ENCODE assay signal across 30 mouse cellular contexts in the genomic region with DNA sequence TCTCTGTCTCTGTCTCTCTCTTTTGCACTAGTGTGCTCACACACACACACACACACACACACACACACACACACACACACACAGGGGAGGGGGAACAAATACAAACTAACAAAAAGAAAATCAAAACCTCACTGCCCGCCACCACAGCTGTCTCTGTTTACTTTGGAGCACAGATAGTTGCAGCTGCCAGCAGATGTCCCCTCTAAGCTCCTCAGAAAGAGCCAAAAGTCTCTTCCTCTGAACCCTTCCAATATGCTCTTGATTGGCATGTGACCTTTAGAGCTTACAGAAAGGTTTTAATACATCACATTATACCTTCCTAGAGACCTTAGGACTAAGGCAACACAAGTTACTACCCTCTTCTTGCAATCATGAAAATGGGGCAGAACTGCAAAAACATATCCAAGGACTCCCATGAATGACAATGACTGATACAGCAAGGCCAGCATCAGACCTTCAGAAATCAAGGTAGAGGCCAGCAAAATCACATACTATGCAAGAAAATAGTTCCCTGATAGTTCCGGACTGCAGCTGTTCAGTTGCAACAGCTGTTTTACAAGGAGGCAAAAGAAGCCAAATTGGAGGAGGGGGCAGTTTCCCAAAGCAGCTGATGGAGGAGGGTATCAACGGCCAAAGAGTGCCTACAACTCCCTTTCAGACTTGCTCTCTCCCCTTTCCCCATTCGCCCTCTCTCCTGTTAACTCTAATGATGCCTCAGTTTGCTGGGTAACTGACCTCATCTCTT.
A peak's percentile ranks its signal among the peaks of the same experiment; 100 is the strongest.
DNase-seq lines count a peak whose midpoint lies in the region; ATAC-seq lines count a peak whose summit lies in the region.
"Had no signal": no experiment of that assay in that cellular context is flagged by ENCODE, and none has a peak within 500 bp of the region (broad histone marks: within the 10 kb centered on the region; RNA-seq: fewer than 3 reads in every experiment).

No protein-coding gene starts in this region.

- H3K9me3 ChIP-seq in kidney, embryonic 15.5 days (replicated peaks) = no peaks in the 10 kb centered on the region
- no peaks in the 10 kb centered on the region for H3K9me3 ChIP-seq in limb, embryonic 15.5 days
- H3K9me3 ChIP-seq: embryonic facial prominence, embryonic 12.5 days; heart, embryonic 10.5 days; heart, embryonic 15.5 days; intestine, embryonic 15.5 days; limb, embryonic 12.5 days; liver, embryonic 13.5 days; midbrain, embryonic 12.5 days; neural tube, embryonic 15.5 days had no signal

- 54% methylated on average over 4 of the region's 4 CpGs for WGBS in kidney, embryonic 15.5 days
- 62% methylated on average over 4 of the region's 4 CpGs for WGBS in limb, embryonic 15.5 days

- H3K9ac ChIP-seq in kidney, embryonic 15.5 days = no peak overlapping the region
- no peak overlapping the region for H3K9ac ChIP-seq in limb, embryonic 15.5 days
- H3K9ac ChIP-seq: embryonic facial prominence, embryonic 12.5 days; heart, embryonic 15.5 days; intestine, embryonic 15.5 days; limb, embryonic 12.5 days; liver, embryonic 13.5 days; midbrain, embryonic 12.5 days; neural tube, embryonic 15.5 days had no signal

- no peak overlapping the region for H3K4me2 ChIP-seq in kidney, embryonic 15.5 days
- H3K4me2 ChIP-seq in limb, embryonic 15.5 days = no peak overlapping the region
- H3K4me2 ChIP-seq: embryonic facial prominence, embryonic 12.5 days; heart, embryonic 15.5 days; intestine, embryonic 15.5 days; limb, embryonic 12.5 days; liver, embryonic 13.5 days; midbrain, embryonic 12.5 days; neural tube, embryonic 15.5 days had no signal

- peaks cover 4% of the 10 kb centered on the region; the same call in 1 of the 2 replicates for H3K27me3 ChIP-seq in kidney, embryonic 15.5 days
- H3K27me3 ChIP-seq in limb, embryonic 15.5 days = peaks cover 15% of the 10 kb centered on the region
- H3K27me3 ChIP-seq: embryonic facial prominence, embryonic 12.5 days; heart, embryonic 15.5 days; intestine, embryonic 15.5 days had no signal

- no peak overlapping the region for H3K4me3 ChIP-seq in kidney, embryonic 15.5 days (replicated peaks)
- H3K4me3 ChIP-seq in limb, embryonic 15.5 days = no peak overlapping the region
- H3K4me3 ChIP-seq: embryonic facial prominence, embryonic 12.5 days; erythroblast, embryonic 14.5 days; heart, embryonic 10.5 days; heart, embryonic 15.5 days; intestine, embryonic 15.5 days; limb, embryonic 12.5 days; liver, embryonic 13.5 days; midbrain, embryonic 12.5 days; neural tube, embryonic 15.5 days had no signal

- peak; percentile 54 for DNase-seq in adrenal gland, adult 8-10 months
- no peak for DNase-seq in adrenal gland, postnatal 25 days
- DNase-seq in kidney, adult 9 months = no peak
- peak; percentile 19 for DNase-seq in lung, postnatal 10 days
- no peak for DNase-seq in lung, postnatal 25 days (ENCODE audit: low spot score)
- no peak for DNase-seq in cerebellum, adult 8-10 months
- DNase-seq: cerebellum, adult 9-10 months; cerebellum, postnatal 36 days; heart, adult 11 months; layer of hippocampus, adult 9-11 months; liver, embryonic 13.5 days; lung, adult 18-20 months; lung, postnatal 36 days; retina, postnatal 1 day; right cerebral cortex, postnatal 14 days; thymus, postnatal 14 days had no signal

- H3K27ac ChIP-seq in kidney, embryonic 15.5 days = peak overlapping the region; percentile 62; the same call in 1 of the 2 replicates
- H3K27ac ChIP-seq in limb, embryonic 15.5 days = 0 out of 2 replicates have a peak overlapping the region, but pooled peaks have one; percentile 2
- H3K27ac ChIP-seq: embryonic facial prominence, embryonic 12.5 days; heart, embryonic 10.5 days; hindbrain, postnatal 0 days; intestine, embryonic 15.5 days; kidney, postnatal 0 days; limb, embryonic 12.5 days; liver, embryonic 13.5 days; midbrain, embryonic 12.5 days; neural tube, embryonic 15.5 days had no signal

- H3K36me3 ChIP-seq in kidney, embryonic 15.5 days = no peaks in the 10 kb centered on the region
- H3K36me3 ChIP-seq in limb, embryonic 15.5 days = no peaks in the 10 kb centered on the region
- H3K36me3 ChIP-seq: embryonic facial prominence, embryonic 12.5 days; heart, embryonic 10.5 days; heart, embryonic 15.5 days; intestine, embryonic 15.5 days; limb, embryonic 12.5 days; liver, embryonic 13.5 days; midbrain, embryonic 12.5 days; neural tube, embryonic 15.5 days had no signal

- peaks cover 72% of the 10 kb centered on the region for H3K4me1 ChIP-seq in kidney, embryonic 15.5 days
- H3K4me1 ChIP-seq in limb, embryonic 15.5 days = peaks cover 19% of the 10 kb centered on the region
- H3K4me1 ChIP-seq: intestine, embryonic 15.5 days; limb, embryonic 12.5 days had no signal

- no peak for ATAC-seq in kidney, embryonic 15.5 days (replicated peaks; ENCODE audit: low FRiP score)
- no peak for ATAC-seq in limb, embryonic 15.5 days (ENCODE audit: insufficient number of reproducible peaks, low FRiP score, low TSS enrichment, low read depth)
- ATAC-seq: forebrain, embryonic 16.5 days; hindbrain, postnatal 0 days; intestine, embryonic 15.5 days; Patski had no signal

Comparison
In these comparisons a context has a peak if more than half of its experiments do, and no peak if none do; other contexts are left out.
1. DNase-seq: peak in adrenal gland, adult 8-10 months (single experiment) and lung, postnatal 10 days (single experiment); none in adrenal gland, postnatal 25 days (single experiment), kidney, adult 9 months (single experiment), lung, postnatal 25 days (single experiment) and cerebellum, adult 8-10 months (single experiment).